Mouse (Mus musculus) kidney, embryonic 15.5 days (tissue): ENCODE results near the gene Lhx6. TPM values are rescaled to one million over a fixed set of nuclear protein-coding genes. Genes with fewer than 3 reads are reported as not detected.

ENCODE experiments used
- ATAC-seq: fragments of 200-750 bp; cut with Nextera tagmentation; replicated peaks from 2 replicates; pipeline ENCODE4 v1.8.0; 2017; ENCODE audit warnings: moderate TSS enrichment; ENCODE audit not compliant: low FRiP score
- H3K27ac ChIP-seq: fragments of 300-500 bp; sonication (generic); 2 replicates; pipeline ENCODE4 v1.5.1; 2015; ENCODE audit warnings: mild to moderate bottlenecking, inconsistent platforms
- H3K27me3 ChIP-seq: fragments of 300-500 bp; sonication (generic); 2 replicates; pipeline ENCODE4 v1.6.1; 2015; ENCODE audit warnings: inconsistent platforms
- H3K36me3 ChIP-seq: fragments of 300-500 bp; sonication (generic); 2 replicates; pipeline ENCODE4 v1.6.1; 2015; ENCODE audit warnings: inconsistent platforms
- H3K4me1 ChIP-seq: fragments of 300-500 bp; sonication (generic); 2 replicates; pipeline ENCODE4 v1.6.1; 2015; ENCODE audit warnings: inconsistent platforms
- H3K4me2 ChIP-seq: fragments of 300-500 bp; sonication (generic); 2 replicates; pipeline ENCODE4 v1.6.1; 2015; ENCODE audit warnings: moderate library complexity, mild to moderate bottlenecking, inconsistent platforms
- H3K4me3 ChIP-seq: fragments of 300-500 bp; sonication (generic); replicated peaks from 2 replicates; pipeline ENCODE4 v1.5.1; 2015; ENCODE audit warnings: mild to moderate bottlenecking, inconsistent platforms
- H3K9ac ChIP-seq: fragments of 300-500 bp; sonication (generic); 2 replicates; pipeline ENCODE4 v1.6.1; 2015; ENCODE audit warnings: mild to moderate bottlenecking, inconsistent platforms
- H3K9me3 ChIP-seq: fragments of 300-500 bp; sonication (generic); replicated peaks from 2 replicates; pipeline ENCODE4 v1.6.1; 2016; ENCODE audit warnings: inconsistent platforms
- WGBS: fragments of 180-500 bp; shearing (Covaris S2); methylation state at CpG from one replicate; pipeline ENCODE4 v1.1.7; 2015; ENCODE audit warnings: mixed read lengths; 5-methylcytosine and 5-hydroxymethylcytosine counted together
- polyA plus RNA-seq: library from polyadenylated mRNA; unstranded; fragments of >200 nt; fragmentation: Nextera tagmentation; extraction: Ambion mirVana; gene quantifications from 2 replicates; pipeline ENCODE4 v1.2.1, GENCODE M21; 2015

Lhx6 gene
- polyA plus RNA-seq, 1 experiment from 2014 or later = 2.4 TPM

GRCm38 (mm10) chr2:36090853-36091741, 14.1 kb downstream of the Lhx6 start:
- peak overlapping the region; percentile 5; the same call in 1 of the 2 replicates for H3K9ac ChIP-seq
- peak; percentile 88 for ATAC-seq
- WGBS = 8% methylated on average over 70 of the region's 70 CpGs
- H3K4me3 ChIP-seq = peak overlapping the region; percentile 50
- H3K27me3 ChIP-seq = peaks cover 99% of the 10 kb centered on the region
- H3K4me2 ChIP-seq = peak overlapping the region; percentile 92
- no peak overlapping the region for H3K27ac ChIP-seq
- no peaks in the 10 kb centered on the region for H3K36me3 ChIP-seq
- no peaks in the 10 kb centered on the region for H3K9me3 ChIP-seq
- H3K4me1 ChIP-seq = peaks cover 36% of the 10 kb centered on the region

DNA sequence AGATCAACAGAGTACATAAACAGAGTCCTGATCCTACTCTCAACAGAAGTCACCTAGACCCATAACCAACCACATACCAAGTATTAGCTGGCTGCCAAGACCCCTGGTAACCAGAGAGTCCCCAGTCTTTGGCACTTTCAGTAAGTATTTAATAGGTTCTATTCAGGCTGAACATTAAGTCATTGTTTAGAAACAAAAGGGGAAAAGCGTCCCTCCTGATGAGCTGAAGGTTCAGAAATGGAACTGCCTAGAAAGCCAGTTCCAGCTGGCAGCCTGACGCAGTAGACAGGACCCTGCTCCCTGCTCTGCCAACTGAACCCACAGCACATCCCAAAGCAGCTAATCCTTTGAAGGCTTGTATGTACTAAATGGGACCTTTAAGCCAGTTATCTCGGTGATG, 16.0 kb downstream of the Lhx6 start:
- no peak for ATAC-seq
- H3K9me3 ChIP-seq = no peaks in the 10 kb centered on the region
- WGBS = 65% methylated on average over 3 of the region's 3 CpGs
- H3K27me3 ChIP-seq = peaks cover 86% of the 10 kb centered on the region
- no peak overlapping the region for H3K27ac ChIP-seq
- peaks cover 34% of the 10 kb centered on the region for H3K4me1 ChIP-seq
- no peaks in the 10 kb centered on the region for H3K36me3 ChIP-seq
- no peak overlapping the region for H3K9ac ChIP-seq
- H3K4me2 ChIP-seq = no peak overlapping the region
- H3K4me3 ChIP-seq = no peak overlapping the region

DNA sequence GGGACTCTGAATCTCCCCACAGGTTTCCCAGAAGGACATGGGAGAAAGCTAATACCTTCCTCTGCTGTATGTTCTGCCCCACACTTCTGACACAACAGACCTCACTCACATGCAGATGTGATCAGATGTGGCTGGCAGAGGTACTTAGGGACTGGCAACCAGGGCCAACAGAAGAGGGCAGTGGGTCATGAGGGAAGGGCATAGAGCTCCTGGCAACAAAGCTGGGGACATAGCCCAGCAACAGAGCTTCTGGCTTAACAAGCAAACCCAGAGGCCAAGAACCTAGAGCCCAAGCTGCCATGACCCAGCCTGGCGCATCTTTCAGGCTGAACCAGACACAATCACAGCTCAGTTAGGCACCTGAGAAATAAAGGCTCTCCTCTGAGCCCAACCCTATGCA, 20.2 kb downstream of the Lhx6 start:
- no peak overlapping the region for H3K9ac ChIP-seq
- no peak for ATAC-seq
- peaks cover 44% of the 10 kb centered on the region for H3K27me3 ChIP-seq
- H3K36me3 ChIP-seq = peaks cover 6% of the 10 kb centered on the region; the same call in 1 of the 2 replicates
- H3K4me1 ChIP-seq = peaks cover 14% of the 10 kb centered on the region
- H3K4me2 ChIP-seq = no peak overlapping the region
- H3K27ac ChIP-seq = no peak overlapping the region
- WGBS = 95% methylated on average over 1 of the region's 1 CpGs
- H3K9me3 ChIP-seq = no peaks in the 10 kb centered on the region
- no peak overlapping the region for H3K4me3 ChIP-seq

DNA sequence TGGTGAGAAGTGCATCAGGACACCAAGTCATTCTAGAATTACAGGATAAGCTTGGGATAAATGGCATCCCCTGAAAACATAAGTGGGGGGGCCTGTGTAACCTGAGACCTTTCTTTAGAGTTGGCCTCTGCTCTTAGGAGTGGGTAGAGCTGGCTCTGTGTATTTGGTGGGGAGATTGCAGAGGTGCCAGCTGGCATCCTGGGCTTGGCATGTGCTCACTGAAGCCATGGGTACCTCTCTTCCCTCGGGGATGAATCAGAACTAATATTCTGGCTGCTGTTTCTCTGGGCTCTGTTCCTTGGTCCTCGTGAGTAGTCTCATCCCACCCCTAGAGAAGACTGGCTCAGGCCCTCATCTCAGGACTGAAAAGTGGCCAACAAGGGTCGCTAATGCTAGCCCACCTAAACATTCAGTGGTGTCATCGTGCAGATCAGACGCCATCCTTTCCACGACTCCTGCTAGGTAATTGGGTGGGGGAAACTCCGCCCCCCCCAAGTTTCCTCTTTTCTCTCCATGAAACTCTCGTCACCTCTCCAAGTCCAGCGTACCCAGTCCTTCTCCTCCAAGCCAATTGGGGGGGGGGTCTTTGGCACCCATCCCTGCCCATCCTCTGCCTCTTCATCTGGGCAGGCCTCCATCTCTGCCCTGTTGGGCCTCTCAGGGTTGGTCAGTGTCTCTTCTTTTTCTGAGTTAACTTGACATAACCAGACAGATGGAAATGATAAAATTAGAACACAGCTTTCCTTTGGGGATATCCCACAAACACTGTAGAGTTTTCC, 22.2 kb downstream of the Lhx6 start:
- H3K9me3 ChIP-seq = no peaks in the 10 kb centered on the region
- no peak overlapping the region for H3K27ac ChIP-seq
- H3K36me3 ChIP-seq = peaks cover 6% of the 10 kb centered on the region; the same call in 1 of the 2 replicates
- H3K27me3 ChIP-seq = peaks cover 30% of the 10 kb centered on the region
- no peak for ATAC-seq
- H3K4me2 ChIP-seq = no peak overlapping the region
- H3K4me1 ChIP-seq = peaks cover 20% of the 10 kb centered on the region
- H3K9ac ChIP-seq = no peak overlapping the region
- 83% methylated on average over 9 of the region's 9 CpGs for WGBS
- no peak overlapping the region for H3K4me3 ChIP-seq

DNA sequence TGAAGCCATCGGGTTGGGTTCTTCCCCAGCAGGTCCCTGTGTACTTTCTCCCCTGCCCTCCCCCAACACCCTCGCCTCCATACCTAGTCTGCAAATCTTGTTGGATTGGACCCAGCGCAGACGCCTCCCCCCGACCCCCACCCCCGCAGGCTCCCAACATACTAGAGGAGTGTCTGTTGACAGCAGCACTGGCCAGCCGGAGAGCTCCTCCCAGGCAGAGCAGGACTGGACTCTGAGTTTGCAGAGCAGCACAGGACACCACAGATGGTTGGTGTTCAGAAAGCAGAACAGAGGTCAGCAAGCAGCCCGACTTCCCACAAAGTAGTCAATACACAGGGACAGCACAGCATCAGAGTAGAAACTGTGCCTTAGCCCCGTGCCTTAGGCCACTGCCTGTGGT, 23.8 kb downstream of the Lhx6 start:
- peak overlapping the region; percentile 32; the same call in 1 of the 2 replicates for H3K4me2 ChIP-seq
- H3K4me3 ChIP-seq = no peak overlapping the region
- H3K4me1 ChIP-seq = peaks cover 31% of the 10 kb centered on the region
- no peak overlapping the region for H3K9ac ChIP-seq
- peak; percentile 86 for ATAC-seq
- H3K27me3 ChIP-seq = peaks cover 20% of the 10 kb centered on the region; the same call in 1 of the 2 replicates
- 0 out of 2 replicates have a peak overlapping the region, but pooled peaks have one; percentile 37 for H3K27ac ChIP-seq
- peaks cover 6% of the 10 kb centered on the region; the same call in 1 of the 2 replicates for H3K36me3 ChIP-seq
- no peaks in the 10 kb centered on the region for H3K9me3 ChIP-seq
- 21% methylated on average over 9 of the region's 9 CpGs for WGBS

DNA sequence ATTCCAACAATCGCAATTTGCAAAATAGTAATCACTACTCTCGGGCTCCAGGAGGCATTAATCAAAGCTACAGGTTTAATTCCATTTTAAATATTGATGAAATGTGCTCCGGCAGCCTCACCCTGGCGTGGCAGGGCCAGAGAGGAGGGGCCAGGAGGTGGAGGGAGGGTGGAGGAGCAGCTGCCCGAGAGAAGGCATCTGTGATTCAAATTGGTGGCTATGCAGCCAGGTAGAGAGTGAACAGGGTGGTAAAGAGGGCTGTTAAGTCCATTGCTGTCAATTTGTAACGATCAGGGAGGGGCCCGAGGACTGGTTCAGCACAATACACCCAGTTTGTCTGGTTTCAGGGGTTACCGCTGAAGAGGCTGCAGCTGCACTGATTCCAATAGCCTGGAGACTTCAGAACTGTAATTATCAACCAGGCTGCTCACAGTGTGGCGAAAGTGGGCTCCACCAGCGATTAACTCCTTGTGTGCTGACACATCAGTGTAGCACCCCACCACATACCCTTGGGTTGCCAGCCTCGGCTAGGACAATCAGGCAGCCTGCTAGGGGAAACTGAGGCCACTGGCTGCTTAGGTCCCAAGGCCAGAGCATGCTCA, 27.9 kb downstream of the Lhx6 start:
- Histone ChIP-seq H3K4me3 (no peak overlapping the region), H3K9ac (no peak overlapping the region), H3K27ac (no peak overlapping the region), H3K36me3 (no peaks in the 10 kb centered on the region), H3K27me3 (peaks cover 10% of the 10 kb centered on the region; the same call in 1 of the 2 replicates), H3K9me3 (no peaks in the 10 kb centered on the region), H3K4me2 (peak overlapping the region; percentile 41), H3K4me1 (peaks cover 28% of the 10 kb centered on the region)
- ATAC-seq = peak; percentile 35; the same call in 1 of the 2 replicates
- 15% methylated on average over 11 of the region's 11 CpGs for WGBS

DNA sequence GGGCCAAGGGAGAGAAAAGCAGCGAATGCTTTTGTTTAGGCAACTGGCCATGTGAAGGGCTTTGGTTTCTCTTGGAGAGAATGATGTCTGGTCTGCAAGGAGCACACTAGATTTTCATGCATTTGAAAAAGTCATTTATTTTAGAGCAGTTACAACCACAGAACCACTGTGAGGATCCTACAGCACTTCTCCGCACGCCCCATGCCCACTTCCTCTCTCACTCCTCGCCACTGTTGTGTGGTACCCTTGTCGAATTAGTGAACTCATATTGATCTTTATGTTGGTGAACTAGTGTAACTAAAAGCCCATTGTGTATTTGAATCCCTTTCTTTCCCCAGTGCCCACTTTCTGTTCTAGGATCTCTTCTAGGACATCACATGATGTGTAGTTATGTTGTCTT, 30.0 kb downstream of the Lhx6 start:
- Histone ChIP-seq H3K9me3 (no peaks in the 10 kb centered on the region), H3K4me1 (peaks cover 18% of the 10 kb centered on the region), H3K4me2 (no peak overlapping the region), H3K27ac (no peak overlapping the region), H3K36me3 (no peaks in the 10 kb centered on the region), H3K4me3 (no peak overlapping the region), H3K27me3 (peaks cover 10% of the 10 kb centered on the region; the same call in 1 of the 2 replicates), H3K9ac (no peak overlapping the region)
- ATAC-seq = no peak
- 89% methylated on average over 5 of the region's 5 CpGs for WGBS

- peaks cover 17% of the 10 kb centered on the region for H3K4me1 ChIP-seq
- H3K36me3 ChIP-seq = no peaks in the 10 kb centered on the region
- no peak overlapping the region for H3K4me3 ChIP-seq
- 44% methylated on average over 3 of the region's 3 CpGs for WGBS
- H3K4me2 ChIP-seq = no peak overlapping the region
- ATAC-seq = no peak
- peaks cover 4% of the 10 kb centered on the region; the same call in 1 of the 2 replicates for H3K27me3 ChIP-seq
- H3K9ac ChIP-seq = no peak overlapping the region
- H3K9me3 ChIP-seq = no peaks in the 10 kb centered on the region
- H3K27ac ChIP-seq = no peak overlapping the region
Observed at GRCm38 (mm10) chr2:36073781-36074180, 31.4 kb downstream of the Lhx6 start.

- no peak for ATAC-seq
- Histone ChIP-seq H3K27ac (no peak overlapping the region), H3K27me3 (peaks cover 5% of the 10 kb centered on the region), H3K9ac (no peak overlapping the region), H3K4me1 (no peaks in the 10 kb centered on the region), H3K4me3 (no peak overlapping the region), H3K9me3 (no peaks in the 10 kb centered on the region), H3K36me3 (no peaks in the 10 kb centered on the region), H3K4me2 (no peak overlapping the region)
- 77% methylated on average over 8 of the region's 8 CpGs for WGBS
Observed at GRCm38 (mm10) chr2:36071660-36072305, 33.4 kb downstream of the Lhx6 start.

DNA sequence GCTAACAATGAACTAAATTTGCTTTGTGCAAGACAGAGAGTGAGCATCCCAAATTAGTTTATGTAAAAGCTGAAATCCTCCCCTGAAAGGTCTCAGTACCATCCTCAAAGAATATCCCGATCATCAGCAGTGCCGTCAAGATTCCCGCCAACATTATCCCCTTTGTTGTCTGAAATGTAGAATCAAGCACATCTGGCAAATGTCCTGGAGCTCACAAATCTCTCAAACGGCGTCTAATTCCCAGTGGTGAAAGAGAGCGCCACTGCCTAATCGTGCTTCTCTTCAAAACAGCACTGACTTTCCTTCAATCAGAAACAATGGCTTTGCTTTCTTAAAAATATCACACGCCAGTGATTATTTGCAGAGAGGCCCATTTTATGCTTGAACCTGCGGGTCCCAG, 38.1 kb downstream of the Lhx6 start:
- Histone ChIP-seq H3K27me3 (peaks cover 5% of the 10 kb centered on the region; the same call in 1 of the 2 replicates), H3K9me3 (no peaks in the 10 kb centered on the region), H3K4me3 (no peak overlapping the region), H3K4me2 (no peak overlapping the region), H3K36me3 (no peaks in the 10 kb centered on the region), H3K27ac (no peak overlapping the region), H3K9ac (no peak overlapping the region), H3K4me1 (no peaks in the 10 kb centered on the region)
- WGBS = 56% methylated on average over 9 of the region's 9 CpGs
- no peak for ATAC-seq

DNA sequence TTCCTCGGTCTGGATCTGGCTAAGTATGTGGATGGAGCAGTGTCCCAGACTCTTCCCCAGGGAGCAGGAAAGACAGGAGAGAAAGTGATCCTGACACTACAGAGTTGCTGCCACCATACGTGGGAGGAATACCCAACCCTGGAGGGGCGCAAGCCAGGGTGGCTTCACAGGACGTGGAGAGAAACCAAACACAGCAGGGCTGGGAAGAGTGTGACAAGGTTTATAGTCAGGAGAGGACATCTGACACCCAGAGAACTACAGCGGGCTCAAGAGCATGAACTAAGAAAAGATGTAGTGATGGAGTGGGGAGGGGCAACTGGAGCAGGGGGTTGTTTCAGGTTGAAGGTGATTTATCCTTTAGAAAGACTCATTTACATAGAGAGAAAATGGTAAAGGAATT, 43.8 kb downstream of the Lhx6 start:
- no peaks in the 10 kb centered on the region for H3K36me3 ChIP-seq
- peak; percentile 68 for ATAC-seq
- H3K4me2 ChIP-seq = no peak overlapping the region
- no peak overlapping the region for H3K27ac ChIP-seq
- H3K9me3 ChIP-seq = no peaks in the 10 kb centered on the region
- 26% methylated on average over 5 of the region's 5 CpGs for WGBS
- no peaks in the 10 kb centered on the region for H3K27me3 ChIP-seq
- 0 out of 2 replicates have a peak, but pooled peaks cover 4% of the 10 kb centered on the region for H3K4me1 ChIP-seq
- no peak overlapping the region for H3K9ac ChIP-seq
- no peak overlapping the region for H3K4me3 ChIP-seq
